Mouse (Mus musculus) embryonic facial prominence, embryonic 14.5 days (tissue): ENCODE data around the gene Thy1. TPM values are rescaled to one million over a fixed set of nuclear protein-coding genes. Genes with fewer than 3 reads are reported as not detected.

ENCODE experiments used
- polyA plus RNA-seq: library from polyadenylated mRNA; unstranded; fragments of >200 nt; fragmentation: Nextera tagmentation; extraction: Ambion mirVana; gene quantifications from 2 replicates; pipeline ENCODE4 v1.2.1, GENCODE M21; 2014

The Thy1 gene
- polyA plus RNA-seq, 1 experiment from 2014 or later = 19.6 TPM

Other genes starting within 250 kb of the Thy1 start
- 22.8 and 39.4 TPM in 2 replicates for gene Usp2, start 23.6 kb downstream of the Thy1 start, polyA plus RNA-seq
- not detected in 2 replicates for gene Mfrp, start 58.3 kb downstream of the Thy1 start, polyA plus RNA-seq
- gene C1qtnf5, start 63.9 kb downstream of the Thy1 start, polyA plus RNA-seq = 4.8 and 5.2 TPM in 2 replicates
- gene Gm49380, start 70.1 kb downstream of the Thy1 start, polyA plus RNA-seq = 0.22 and 0.35 TPM in 2 replicates
- 61.4 and 73.4 TPM in 2 replicates for gene Rnf26, start 70.1 kb downstream of the Thy1 start, polyA plus RNA-seq
- gene Mcam, start 91.1 kb downstream of the Thy1 start, polyA plus RNA-seq = 47.0 and 47.5 TPM in 2 replicates
- 15.3 and 17.1 TPM in 2 replicates for gene Cbl, start 190.7 kb downstream of the Thy1 start, polyA plus RNA-seq
- 0.96 and 10.0 TPM in 2 replicates for gene Ccdc153, start 197.3 kb downstream of the Thy1 start, polyA plus RNA-seq
- gene Pdzd3, start 208.1 kb downstream of the Thy1 start, polyA plus RNA-seq = 0.12 and 0.15 TPM in 2 replicates
- gene Nlrx1, start 225.2 kb downstream of the Thy1 start, polyA plus RNA-seq = 9.7 and 13.2 TPM in 2 replicates
- gene Abcg4, start 245.2 kb downstream of the Thy1 start, polyA plus RNA-seq = 4.5 and 5.1 TPM in 2 replicates